Mouse (Mus musculus) hindbrain, embryonic 15.5 days (tissue): ENCODE data around the gene Ehhadh. TPM values are rescaled to one million over a fixed set of nuclear protein-coding genes. Genes with fewer than 3 reads are reported as not detected.
"Not testable (repeated sequence)": the region's sequence is repeated elsewhere in the genome, so short reads cannot be mapped to it uniquely, and the experiment has no call there.

Source experiments
- ATAC-seq: fragments of 200-750 bp; cut with Nextera tagmentation; 2 replicates; pipeline ENCODE4 v1.8.0; 2017; ENCODE audit warnings: low read depth, moderate number of reproducible peaks, moderate TSS enrichment; ENCODE audit not compliant: low FRiP score
- H3K27ac ChIP-seq: fragments of 300-500 bp; sonication (generic); replicated peaks from 2 replicates; pipeline ENCODE4 v1.5.1; 2015; ENCODE audit warnings: mild to moderate bottlenecking, inconsistent platforms
- H3K27me3 ChIP-seq: fragments of 300-500 bp; sonication (generic); 2 replicates; pipeline ENCODE4 v1.6.1; 2015; ENCODE audit warnings: control low read depth, inconsistent platforms
- H3K36me3 ChIP-seq: fragments of 300-500 bp; sonication (generic); 2 replicates; pipeline ENCODE4 v1.6.1; 2015; ENCODE audit warnings: control low read depth, inconsistent platforms
- H3K4me1 ChIP-seq: fragments of 300-500 bp; sonication (generic); replicated peaks from 2 replicates; pipeline ENCODE4 v1.6.1; 2015; ENCODE audit warnings: control low read depth, inconsistent platforms
- H3K4me2 ChIP-seq: fragments of 300-500 bp; sonication (generic); 2 replicates; pipeline ENCODE4 v1.6.1; 2015; ENCODE audit warnings: moderate library complexity, mild to moderate bottlenecking, inconsistent platforms
- H3K4me3 ChIP-seq: fragments of 300-500 bp; sonication (generic); 2 replicates; pipeline ENCODE4 v1.5.1; 2015; ENCODE audit warnings: mild to moderate bottlenecking, inconsistent platforms
- H3K9ac ChIP-seq: fragments of 300-500 bp; sonication (generic); 2 replicates; pipeline ENCODE4 v1.6.1; 2015; ENCODE audit warnings: inconsistent platforms
- H3K9me3 ChIP-seq: fragments of 300-500 bp; sonication (generic); 2 replicates; pipeline ENCODE4 v1.6.1; 2016; ENCODE audit warnings: control low read depth, inconsistent platforms
- WGBS: fragments of 180-500 bp; shearing (Covaris S2); methylation state at CpG from one replicate; pipeline ENCODE4 v1.1.7; 2015; 5-methylcytosine and 5-hydroxymethylcytosine counted together
- polyA plus RNA-seq: library from polyadenylated mRNA; unstranded; fragments of >200 nt; fragmentation: Nextera tagmentation; extraction: Ambion mirVana; gene quantifications from 2 replicates; pipeline ENCODE4 v1.2.1, GENCODE M21; 2015

Gene Ehhadh
- polyA plus RNA-seq, 1 experiment from 2014 or later = 1.8 TPM

GRCm38 (mm10) chr16:21793080-21793810 lies 5.6 kb upstream of the Ehhadh start:
- H3K27me3 ChIP-seq, H3K36me3 ChIP-seq, ATAC-seq, H3K9me3 ChIP-seq: not testable (repeated sequence)
- Histone ChIP-seq H3K27ac (peak overlapping the region; percentile 90; the same call in 1 of the 2 replicates), H3K9ac (peak overlapping the region; percentile 89), H3K4me2 (peak overlapping the region; percentile 86), H3K4me3 (peak overlapping the region; percentile 65), H3K4me1 (peaks cover 24% of the 10 kb centered on the region)
- WGBS = 36% methylated on average over 2 of the region's 2 CpGs

GRCm38 (mm10) chr16:21791779-21792178 lies 4.2 kb upstream of the Ehhadh start:
- Histone ChIP-seq H3K27ac (no peak overlapping the region), H3K4me3 (no peak overlapping the region), H3K36me3 (no peaks in the 10 kb centered on the region), H3K4me2 (no peak overlapping the region), H3K4me1 (peaks cover 34% of the 10 kb centered on the region), H3K9ac (no peak overlapping the region), H3K27me3 (no peaks in the 10 kb centered on the region), H3K9me3 (no peaks in the 10 kb centered on the region)
- ATAC-seq = no peak
- 65% methylated on average over 3 of the region's 3 CpGs for WGBS

GRCm38 (mm10) chr16:21790469-21790868 lies 2.9 kb upstream of the Ehhadh start:
- H3K27ac ChIP-seq = no peak overlapping the region
- no peaks in the 10 kb centered on the region for H3K9me3 ChIP-seq
- H3K4me2 ChIP-seq = no peak overlapping the region
- ATAC-seq = no peak
- H3K27me3 ChIP-seq = no peaks in the 10 kb centered on the region
- no peak overlapping the region for H3K9ac ChIP-seq
- WGBS = 16% methylated on average over 1 of the region's 1 CpGs
- no peak overlapping the region for H3K4me3 ChIP-seq
- H3K36me3 ChIP-seq = no peaks in the 10 kb centered on the region
- peaks cover 25% of the 10 kb centered on the region for H3K4me1 ChIP-seq

GRCm38 (mm10) chr16:21789180-21789579 lies 1.6 kb upstream of the Ehhadh start:
- no peak overlapping the region for H3K4me3 ChIP-seq
- peaks cover 19% of the 10 kb centered on the region for H3K4me1 ChIP-seq
- 66% methylated on average over 2 of the region's 2 CpGs for WGBS
- no peaks in the 10 kb centered on the region for H3K9me3 ChIP-seq
- no peak overlapping the region for H3K9ac ChIP-seq
- H3K27ac ChIP-seq = no peak overlapping the region
- H3K4me2 ChIP-seq = no peak overlapping the region
- no peaks in the 10 kb centered on the region for H3K36me3 ChIP-seq
- no peaks in the 10 kb centered on the region for H3K27me3 ChIP-seq
- ATAC-seq = no peak

- Histone ChIP-seq H3K9me3 (no peaks in the 10 kb centered on the region), H3K27ac (no peak overlapping the region), H3K9ac (no peak overlapping the region), H3K36me3 (no peaks in the 10 kb centered on the region), H3K4me1 (peaks cover 16% of the 10 kb centered on the region), H3K27me3 (no peaks in the 10 kb centered on the region), H3K4me3 (no peak overlapping the region), H3K4me2 (no peak overlapping the region)
- no peak for ATAC-seq
- WGBS = 60% methylated on average over 3 of the region's 3 CpGs
Observed at GRCm38 (mm10) chr16:21788581-21788980, 974 bp upstream of the Ehhadh start.

GRCm38 (mm10) chr16:21786317-21786716 lies 1.3 kb downstream of the Ehhadh start:
- H3K36me3 ChIP-seq = no peaks in the 10 kb centered on the region
- no peak overlapping the region for H3K4me2 ChIP-seq
- no peak overlapping the region for H3K9ac ChIP-seq
- no peak overlapping the region for H3K27ac ChIP-seq
- no peaks in the 10 kb centered on the region for H3K9me3 ChIP-seq
- WGBS = 84% methylated on average over 8 of the region's 8 CpGs
- H3K27me3 ChIP-seq = no peaks in the 10 kb centered on the region
- H3K4me1 ChIP-seq = peaks cover 13% of the 10 kb centered on the region
- no peak overlapping the region for H3K4me3 ChIP-seq
- no peak for ATAC-seq

- Histone ChIP-seq H3K27ac (no peak overlapping the region), H3K27me3 (no peaks in the 10 kb centered on the region), H3K36me3 (no peaks in the 10 kb centered on the region), H3K4me1 (peaks cover 13% of the 10 kb centered on the region), H3K9me3 (no peaks in the 10 kb centered on the region), H3K4me2 (no peak overlapping the region), H3K4me3 (no peak overlapping the region), H3K9ac (no peak overlapping the region)
- no peak for ATAC-seq
- 79% methylated on average over 4 of the region's 4 CpGs for WGBS
Observed at GRCm38 (mm10) chr16:21785000-21785399, 2.6 kb downstream of the Ehhadh start.

- Histone ChIP-seq H3K9me3 (no peaks in the 10 kb centered on the region), H3K36me3 (no peaks in the 10 kb centered on the region), H3K9ac (no peak overlapping the region), H3K27me3 (no peaks in the 10 kb centered on the region), H3K4me2 (no peak overlapping the region), H3K27ac (no peak overlapping the region), H3K4me1 (peaks cover 10% of the 10 kb centered on the region), H3K4me3 (no peak overlapping the region)
- no peak for ATAC-seq
- 81% methylated on average over 2 of the region's 2 CpGs for WGBS
Observed at GRCm38 (mm10) chr16:21782807-21783206, 4.8 kb downstream of the Ehhadh start.

- 87% methylated on average over 3 of the region's 3 CpGs for WGBS
- H3K9me3 ChIP-seq = no peaks in the 10 kb centered on the region
- no peaks in the 10 kb centered on the region for H3K36me3 ChIP-seq
- H3K4me1 ChIP-seq = peaks cover under 1% of the 10 kb centered on the region; the same call in 1 of the 2 replicates
- no peak overlapping the region for H3K27ac ChIP-seq
- H3K4me2 ChIP-seq = no peak overlapping the region
- no peak for ATAC-seq
- H3K4me3 ChIP-seq = no peak overlapping the region
- no peaks in the 10 kb centered on the region for H3K27me3 ChIP-seq
- no peak overlapping the region for H3K9ac ChIP-seq
Observed at GRCm38 (mm10) chr16:21781895-21782294, 5.7 kb downstream of the Ehhadh start.

GRCm38 (mm10) chr16:21781277-21781676 lies 6.3 kb downstream of the Ehhadh start:
- ATAC-seq = no peak

GRCm38 (mm10) chr16:21779149-21779548 lies 8.5 kb downstream of the Ehhadh start:
- Histone ChIP-seq H3K9me3 (no peaks in the 10 kb centered on the region), H3K27me3 (no peaks in the 10 kb centered on the region), H3K36me3 (no peaks in the 10 kb centered on the region), H3K4me1 (no peaks in the 10 kb centered on the region), H3K4me3 (no peak overlapping the region), H3K4me2 (no peak overlapping the region), H3K9ac (no peak overlapping the region), H3K27ac (no peak overlapping the region)
- no peak for ATAC-seq
- WGBS = 90% methylated on average over 4 of the region's 4 CpGs

More at GRCm38 (mm10) chr16:21781277-21781676, 6.3 kb downstream of the Ehhadh start:
- Histone ChIP-seq H3K36me3 (no peaks in the 10 kb centered on the region), H3K4me2 (no peak overlapping the region), H3K9me3 (no peaks in the 10 kb centered on the region), H3K4me3 (no peak overlapping the region), H3K27me3 (no peaks in the 10 kb centered on the region), H3K4me1 (no peaks in the 10 kb centered on the region), H3K9ac (no peak overlapping the region), H3K27ac (no peak overlapping the region)
- 83% methylated on average over 3 of the region's 3 CpGs for whole genome bisulfite sequencing

- peak overlapping the region; percentile 20; the same call in 1 of the 2 replicates for H3K4me2 ChIP-seq
- H3K4me1 ChIP-seq = no peaks in the 10 kb centered on the region
- no peaks in the 10 kb centered on the region for H3K27me3 ChIP-seq
- no peak overlapping the region for H3K27ac ChIP-seq
- H3K4me3 ChIP-seq = peak overlapping the region; percentile 6; the same call in 1 of the 2 replicates
- no peak overlapping the region for H3K9ac ChIP-seq
- ATAC-seq = no peak
- H3K36me3 ChIP-seq = no peaks in the 10 kb centered on the region
- no peaks in the 10 kb centered on the region for H3K9me3 ChIP-seq
- 49% methylated on average over 3 of the region's 3 CpGs for WGBS
Observed at GRCm38 (mm10) chr16:21778293-21778866, 9.2 kb downstream of the Ehhadh start.
